Mouse (Mus musculus): Measurements from ENCODE around the gene Cbarp.

Cbarp gene

DNA sequence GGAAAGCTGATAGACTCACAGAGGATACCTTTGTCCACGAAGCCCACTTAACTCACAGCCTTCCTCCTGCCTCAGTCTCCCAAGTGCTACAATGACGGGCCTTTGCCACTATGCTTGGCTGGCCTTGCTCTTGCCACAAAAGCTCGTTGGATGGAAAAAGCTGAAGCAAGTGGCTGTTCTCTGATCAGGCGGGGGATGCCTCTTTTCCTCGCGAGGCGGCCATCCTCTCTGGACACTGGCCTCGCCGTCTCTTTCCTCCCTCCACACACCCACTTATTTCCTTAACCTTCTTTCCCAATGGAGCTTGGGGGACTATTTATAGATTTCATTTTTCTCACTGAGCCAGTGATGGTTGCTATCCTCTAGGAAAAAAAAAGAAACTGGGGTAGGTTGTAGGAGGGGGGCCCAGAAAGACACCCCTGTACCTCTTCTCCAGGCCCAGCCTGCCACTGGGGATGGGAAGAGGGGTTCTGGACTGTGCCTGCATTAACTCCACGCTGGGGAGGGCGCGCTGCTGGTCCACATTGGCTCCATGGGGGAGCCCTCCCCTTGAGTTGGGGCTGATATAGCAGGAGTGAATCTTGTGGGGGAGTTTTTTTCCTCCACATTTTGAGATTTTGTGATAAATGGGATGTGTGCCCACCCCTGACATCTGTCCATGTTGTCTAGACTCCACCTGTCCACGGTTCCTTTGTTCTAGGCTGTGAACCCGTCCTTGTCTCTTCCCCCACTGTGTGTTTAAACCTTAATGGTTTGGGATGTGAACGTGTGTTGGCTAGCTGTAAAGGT is 16.7 kb upstream of the Cbarp start:
- no peak for DNase-seq (ENCODE audit: low read depth, low spot score)

DNA sequence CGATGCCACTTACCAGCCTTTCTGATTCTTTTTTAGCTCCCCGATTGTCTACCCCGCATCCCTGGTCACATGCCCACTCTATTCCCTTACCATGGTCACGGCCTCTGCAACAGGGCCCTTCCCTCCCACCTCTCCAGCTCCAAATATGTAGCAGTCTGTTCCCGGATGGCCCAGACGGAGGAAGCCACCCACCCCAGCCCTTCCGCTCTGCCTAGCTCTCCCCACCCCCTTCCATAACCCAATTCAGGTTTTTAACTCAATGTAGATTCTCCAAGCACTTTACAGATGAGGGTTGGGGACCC is 16.1 kb upstream of the Cbarp start:
- DNase-seq (ENCODE audit: low read depth, low spot score), result no peak

DNA sequence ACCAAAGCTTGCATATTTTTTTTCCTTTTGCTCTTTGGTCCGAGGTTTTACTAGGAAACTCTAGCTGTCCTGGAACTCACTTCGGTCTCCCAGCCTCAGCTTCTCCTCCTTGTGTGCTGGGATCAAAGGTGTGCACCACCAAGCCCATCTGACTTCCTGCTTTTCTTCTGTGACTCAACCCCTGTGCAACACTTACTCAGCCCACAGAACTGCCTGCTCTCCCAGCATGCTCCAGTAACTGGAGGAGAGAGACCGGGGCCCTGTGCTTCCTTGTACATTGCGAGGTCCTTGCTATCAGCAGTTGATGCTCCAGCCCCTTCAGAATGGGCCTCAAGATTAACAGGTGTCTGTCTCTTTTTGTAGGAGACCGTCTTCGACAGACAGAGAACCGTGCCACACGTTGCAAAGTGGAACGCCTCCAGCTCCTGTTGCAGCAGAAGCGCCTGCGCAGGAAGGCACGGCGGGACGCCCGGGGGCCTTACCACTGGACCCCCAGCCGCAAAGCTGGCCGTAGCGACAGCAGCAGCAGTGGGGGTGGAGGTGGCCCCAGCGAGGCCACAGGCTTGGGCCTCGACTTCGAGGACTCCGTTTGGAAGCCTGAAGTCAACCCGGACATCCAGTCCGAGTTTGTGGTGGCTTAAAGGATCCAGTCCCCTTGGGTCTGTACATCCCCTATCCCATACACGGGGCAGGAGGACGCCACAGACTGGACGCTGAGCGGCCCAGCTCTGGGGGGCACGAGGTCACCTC is 15.5 kb upstream of the Cbarp start:
- no peak for DNase-seq (ENCODE audit: low read depth, low spot score)

DNA sequence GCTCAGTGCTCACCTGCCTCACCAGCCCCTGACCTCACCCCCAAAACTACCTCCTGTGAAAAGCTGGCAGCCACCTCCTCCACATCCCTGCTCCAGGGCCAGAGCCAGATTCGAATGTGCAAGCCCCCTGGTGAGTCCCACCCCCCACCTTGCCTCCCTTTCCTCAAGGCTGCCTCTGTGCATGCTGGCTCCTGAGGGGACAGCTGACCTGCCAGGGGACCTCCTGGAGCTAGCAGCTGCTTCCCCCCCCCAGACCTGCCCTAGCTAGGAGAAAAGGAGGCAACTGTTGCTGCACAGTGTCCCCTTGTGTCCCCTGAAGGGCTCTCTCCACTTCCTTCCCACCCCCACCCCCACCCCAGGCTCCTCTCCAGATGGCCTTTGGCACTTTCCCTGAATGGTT is 14.6 kb upstream of the Cbarp start:
- DNase-seq (ENCODE audit: low read depth, low spot score), result no peak

DNA sequence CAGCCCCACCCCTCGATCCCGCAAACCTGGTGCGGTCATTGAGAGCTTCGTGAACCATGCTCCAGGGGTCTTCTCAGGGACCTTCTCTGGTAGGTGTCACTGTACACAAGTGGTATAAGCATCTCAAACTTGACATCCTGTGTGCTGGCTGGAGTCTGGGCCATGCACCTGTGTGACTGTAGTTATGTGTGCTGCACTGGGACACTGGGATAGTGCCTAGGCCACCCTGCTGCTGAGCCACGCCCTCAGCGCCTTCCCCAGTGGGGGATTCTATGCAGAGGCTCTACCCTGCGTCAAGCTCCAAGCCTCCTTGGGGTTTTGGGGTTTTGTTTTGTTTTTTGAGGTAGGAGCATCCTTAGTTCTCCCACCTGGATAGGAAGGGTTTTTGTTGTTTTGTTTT is 13.7 kb upstream of the Cbarp start:
- no peak for DNase-seq (ENCODE audit: low read depth, low spot score)

DNA sequence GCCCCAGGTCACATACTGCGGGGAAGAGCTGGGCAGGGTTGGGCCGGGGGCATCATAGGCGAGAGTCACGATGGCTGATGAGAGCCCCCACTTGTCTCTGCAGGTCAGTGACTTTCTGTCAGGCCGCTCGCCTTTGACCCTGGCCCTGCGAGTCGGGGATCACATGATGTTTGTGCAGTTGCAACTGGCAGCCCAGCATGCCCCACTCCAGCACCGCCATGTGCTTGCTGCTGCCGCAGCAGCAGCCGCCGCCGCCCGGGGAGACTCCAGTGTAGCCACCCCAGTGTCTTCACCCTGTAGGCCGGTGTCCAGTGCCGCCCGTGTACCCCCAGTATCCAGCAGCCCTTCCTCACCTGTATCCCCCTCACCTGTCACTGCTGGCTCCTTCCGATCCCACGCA is 13.1 kb upstream of the Cbarp start:
- no peak for DNase-seq (ENCODE audit: low read depth, low spot score)

DNA sequence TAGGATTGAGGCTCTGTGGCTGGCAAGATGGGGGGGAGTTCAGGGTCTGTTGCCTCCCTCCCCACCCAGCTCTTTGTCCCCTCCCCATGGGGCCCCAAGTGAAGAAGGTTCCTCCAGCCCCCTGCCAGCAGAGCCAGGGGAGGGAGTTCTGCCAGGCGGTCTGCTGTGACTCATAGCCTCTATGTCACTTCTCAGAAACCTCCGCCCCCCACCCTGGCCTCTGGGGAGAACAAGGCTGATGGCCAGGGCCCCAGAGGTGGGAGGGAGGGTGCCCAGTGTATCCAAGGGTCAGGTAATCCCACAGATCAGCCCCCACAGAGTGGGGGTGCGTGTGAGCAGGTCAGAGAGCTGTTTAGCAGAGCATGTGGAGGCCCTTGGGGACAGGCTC is 12.2 kb upstream of the Cbarp start:
- DNase-seq (ENCODE audit: low read depth, low spot score), result no peak

DNA sequence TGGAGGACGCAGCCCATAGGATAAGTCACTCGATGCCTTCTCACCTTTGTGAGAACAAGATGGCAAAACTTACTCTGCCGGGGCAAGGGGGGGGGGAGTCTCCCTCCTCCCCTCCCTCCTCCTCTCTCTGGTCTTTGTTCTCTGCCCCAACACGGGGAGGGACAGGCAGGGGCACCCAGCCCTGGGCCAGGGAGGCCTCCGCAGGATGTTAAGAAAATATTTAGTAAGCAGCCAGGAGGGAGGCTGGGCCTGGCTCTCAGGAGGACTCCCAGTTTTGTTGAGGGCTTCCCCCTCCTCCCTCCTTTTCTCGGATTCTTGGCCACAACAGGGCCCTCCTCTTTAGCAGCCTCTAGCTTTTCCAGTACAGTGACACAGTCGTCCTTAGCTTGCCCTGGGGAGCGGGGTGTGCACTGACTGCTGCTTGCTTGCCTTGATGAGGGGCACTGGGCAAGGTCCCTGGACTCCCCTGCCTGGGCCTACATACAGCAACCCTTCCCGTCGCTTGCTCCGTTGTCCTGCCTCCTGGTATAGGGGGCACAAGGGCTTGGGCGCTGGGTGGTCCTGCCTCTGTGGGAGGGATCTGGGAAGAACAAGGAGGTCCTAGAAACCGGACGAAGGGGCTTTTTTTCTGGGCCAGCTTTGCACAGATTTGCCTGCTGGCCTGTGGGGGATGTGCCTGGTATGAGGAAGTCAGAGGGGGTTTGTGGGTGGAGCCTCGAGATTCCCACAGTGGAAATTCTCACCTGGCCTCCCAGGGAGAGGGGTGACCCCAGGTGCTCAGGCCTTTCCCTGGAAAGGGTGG is 11.6 kb upstream of the Cbarp start:
- DNase-seq (ENCODE audit: low read depth, low spot score), result peak; percentile 37

DNA sequence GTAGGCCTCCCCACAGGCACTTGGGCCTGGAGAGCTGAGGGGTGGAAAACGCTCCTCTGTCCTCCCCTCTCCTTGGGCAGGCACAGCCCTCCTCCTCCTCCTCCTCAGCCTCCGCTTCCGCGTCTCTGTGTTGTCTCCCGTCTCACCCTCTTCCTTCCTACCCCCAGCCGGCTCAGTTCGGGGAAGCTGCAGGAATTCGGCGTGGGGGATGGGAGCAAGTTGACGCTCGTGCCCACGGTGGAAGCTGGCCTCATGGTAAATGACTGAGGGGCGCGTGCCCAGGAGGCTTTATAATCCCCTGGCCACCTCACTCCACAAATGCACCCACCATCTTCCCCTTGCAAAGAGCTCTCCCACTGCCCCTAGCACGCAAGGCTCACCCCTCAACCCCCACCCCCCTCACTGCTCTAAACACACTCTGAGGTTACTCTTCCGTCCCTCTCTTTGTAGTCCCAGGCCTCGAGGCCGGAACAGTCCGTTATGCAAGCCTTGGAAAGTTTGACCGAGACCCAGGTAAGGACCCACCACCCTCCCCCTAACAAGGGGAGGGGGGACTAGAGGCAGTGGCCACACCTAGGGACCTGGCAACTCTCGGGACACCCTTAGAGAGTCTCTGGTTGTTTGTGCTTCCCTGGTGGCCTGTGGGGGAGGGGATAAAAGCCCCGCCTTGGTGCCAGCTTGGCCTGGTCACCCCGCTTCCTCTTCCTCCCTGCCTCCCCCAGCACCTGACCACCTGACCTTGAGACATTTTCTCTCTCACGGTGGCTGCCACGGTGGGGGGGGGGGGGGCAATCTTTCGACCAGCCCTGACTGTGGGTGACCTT is 10.8 kb upstream of the Cbarp start:
- peak; percentile 71 for DNase-seq (ENCODE audit: low read depth, low spot score)

DNA sequence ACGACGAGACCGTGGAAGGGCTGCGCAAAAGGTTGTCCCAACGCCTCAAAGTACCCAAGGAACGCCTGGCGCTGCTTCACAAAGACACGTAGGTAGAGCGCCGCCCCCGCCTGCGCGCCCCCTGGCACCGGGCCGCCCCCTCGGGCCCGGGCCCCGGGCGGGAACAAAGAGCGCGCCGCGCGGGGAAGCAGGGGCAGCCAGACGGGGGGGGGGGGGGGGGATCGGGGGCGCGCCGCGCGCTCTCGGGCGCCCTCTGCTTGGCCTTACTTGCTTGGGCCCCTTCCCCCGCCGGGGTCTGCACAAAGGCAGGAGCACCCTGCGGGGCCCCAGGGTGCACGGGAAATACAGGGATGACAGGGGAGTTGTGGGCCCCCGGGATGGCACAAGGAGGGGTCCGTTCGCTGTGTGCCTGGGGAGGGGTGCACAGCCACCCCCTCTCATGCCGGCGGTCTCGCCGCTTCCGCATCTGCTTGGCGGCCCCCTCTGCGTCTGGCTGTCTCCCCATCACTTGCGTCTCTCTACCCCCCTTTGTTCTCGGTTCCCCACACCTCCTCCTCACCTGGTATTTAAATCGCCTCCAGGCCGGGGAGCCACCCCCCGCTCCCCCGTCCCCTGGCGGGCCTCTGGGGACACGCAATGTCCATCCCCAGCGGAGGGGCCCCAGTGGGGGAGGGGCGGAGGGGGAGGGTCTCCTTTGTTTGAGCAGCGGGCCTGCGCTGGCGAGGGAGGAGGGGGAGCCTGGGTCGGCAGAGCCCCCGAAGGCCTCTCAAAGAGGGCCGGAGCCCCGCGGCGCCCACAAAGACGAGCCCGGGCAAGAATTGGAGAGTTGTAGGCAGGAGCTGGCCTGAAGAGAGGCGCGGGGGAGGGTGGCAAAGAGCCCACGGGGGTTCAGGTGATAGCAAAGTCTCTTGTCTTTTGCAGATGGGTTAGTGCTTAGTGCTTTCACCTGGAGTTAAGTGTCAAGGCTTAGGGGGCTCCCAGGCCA is 9.9 kb upstream of the Cbarp start:
- peak; percentile 55 for DNase-seq (ENCODE audit: low read depth, low spot score)

DNA sequence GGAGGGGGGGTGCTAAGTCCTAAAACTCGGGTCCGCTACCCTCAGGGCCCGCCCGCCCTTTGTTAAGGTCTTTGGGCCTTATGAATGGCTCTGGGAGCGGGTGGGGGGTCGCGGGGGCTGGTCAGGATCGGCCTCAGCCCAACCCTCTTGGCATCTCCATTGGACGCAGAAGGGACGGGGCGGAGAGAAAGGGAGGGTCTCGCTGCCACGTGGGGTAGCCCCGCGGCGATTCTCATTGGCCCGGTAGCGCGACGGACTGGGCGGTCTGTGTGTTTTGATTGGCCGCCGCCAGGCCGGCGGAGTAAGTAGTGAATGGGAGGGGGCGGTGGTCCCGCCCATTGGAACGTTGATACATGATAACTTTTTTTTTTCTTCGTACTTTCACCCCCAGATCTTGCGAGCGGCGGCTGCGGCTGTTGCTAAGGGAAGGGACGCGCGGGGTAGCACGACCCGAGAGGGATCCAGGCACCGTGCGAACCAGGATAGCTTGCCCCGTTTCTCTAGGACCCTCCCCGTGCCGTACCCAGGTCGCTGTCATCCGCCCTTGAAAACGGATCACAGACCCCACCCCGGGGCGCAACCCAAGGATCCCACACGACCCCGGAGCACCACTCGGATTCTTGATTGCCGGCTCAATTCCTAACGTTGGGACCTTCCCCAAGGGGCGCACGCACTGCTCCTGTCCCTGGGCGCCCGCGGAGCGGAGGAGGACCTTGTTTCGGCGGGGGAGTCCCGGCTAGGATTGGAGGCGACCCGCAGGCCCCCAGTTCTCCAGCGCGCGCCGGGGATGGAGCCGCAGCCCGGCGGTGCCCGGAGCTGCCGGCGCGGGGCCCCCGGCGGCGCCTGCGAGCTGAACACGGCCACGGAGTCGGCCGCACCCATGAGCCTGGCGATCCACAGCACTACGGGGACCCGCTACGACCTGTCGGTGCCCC is 8.9 kb upstream of the Cbarp start:
- peak; percentile 99 for DNase-seq (ENCODE audit: low read depth, low spot score)

DNA sequence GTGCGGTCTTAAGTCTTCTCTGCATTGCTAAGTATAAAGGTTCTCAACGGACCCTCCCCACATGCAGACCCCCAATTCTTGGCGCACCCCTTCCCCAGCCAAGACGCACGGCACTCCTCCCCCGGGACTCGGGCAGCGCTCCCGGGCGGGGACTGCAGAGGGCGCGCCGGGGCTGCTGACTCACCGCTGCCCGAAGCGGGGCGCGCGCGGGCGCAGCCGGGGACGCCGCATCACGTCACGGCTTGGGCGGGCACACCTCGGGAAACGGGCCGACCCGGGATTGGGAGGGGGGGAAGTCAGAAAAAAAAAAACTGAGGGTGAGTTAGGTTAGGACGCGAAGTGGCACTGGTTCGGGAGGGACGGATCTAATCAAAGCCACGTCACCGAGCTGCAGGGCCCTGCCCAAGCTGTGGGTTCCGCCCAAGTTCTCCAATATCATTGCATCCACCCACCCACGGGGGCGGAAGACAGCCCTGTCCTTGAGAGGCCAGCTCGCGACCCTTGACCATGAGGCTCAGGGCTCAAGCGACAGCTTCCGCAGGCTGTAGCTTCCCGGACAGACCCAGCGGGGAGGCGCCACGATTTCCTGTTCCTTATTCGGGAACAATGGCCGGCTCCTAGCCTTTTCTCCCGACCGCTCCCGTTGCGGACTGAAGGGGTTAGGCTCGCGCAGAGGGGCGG is 8.1 kb upstream of the Cbarp start:
- DNase-seq (ENCODE audit: low read depth, low spot score), result no peak

DNA sequence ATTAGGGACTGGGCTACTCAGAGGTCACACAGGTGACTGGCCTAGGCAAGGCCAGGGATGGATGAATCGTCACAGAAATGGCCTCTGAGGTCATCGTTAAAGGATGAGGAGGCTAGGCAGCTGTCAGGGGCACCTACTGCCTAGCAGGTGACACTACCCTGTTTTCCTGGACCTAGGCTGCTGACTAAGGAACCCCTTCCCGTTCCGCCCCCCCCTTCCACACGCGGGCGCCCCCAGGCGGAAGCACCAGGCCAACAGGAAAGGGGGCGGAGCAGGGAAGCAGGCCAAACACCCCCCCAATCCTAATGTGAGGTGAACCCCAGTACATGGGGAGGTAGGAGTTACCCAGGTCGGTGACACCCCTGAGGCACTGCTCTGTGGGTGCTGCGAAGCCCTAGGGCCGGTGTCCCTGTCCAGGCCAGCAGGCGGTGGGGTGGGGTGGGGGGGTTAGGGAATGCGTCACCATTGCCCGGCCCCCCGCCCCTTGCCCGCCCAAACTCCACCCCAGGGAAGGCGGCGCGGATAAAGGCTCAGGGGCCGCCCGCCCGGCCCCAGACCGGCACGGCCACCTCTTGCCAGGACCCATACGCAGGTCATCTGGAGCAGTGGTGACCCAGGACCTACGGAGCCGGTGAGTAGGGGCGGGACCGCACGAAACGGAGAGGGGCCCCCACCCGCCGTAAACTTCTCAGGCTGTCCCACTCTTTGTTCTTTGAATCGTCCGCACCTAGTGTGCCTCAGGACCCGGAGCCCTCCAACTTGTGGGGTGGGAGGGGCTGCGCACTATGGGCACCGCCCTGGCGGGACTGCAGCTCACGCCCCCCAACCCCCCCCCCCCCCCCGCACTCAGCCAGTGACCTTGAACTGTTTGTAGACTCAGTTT is 7.3 kb upstream of the Cbarp start, which contains the start of gene Midn:
Midn (plus strand) TSS at position 554 of the 883 bp plus-strand sequence.
- peak; percentile 74 for DNase-seq (ENCODE audit: low read depth, low spot score)

DNA sequence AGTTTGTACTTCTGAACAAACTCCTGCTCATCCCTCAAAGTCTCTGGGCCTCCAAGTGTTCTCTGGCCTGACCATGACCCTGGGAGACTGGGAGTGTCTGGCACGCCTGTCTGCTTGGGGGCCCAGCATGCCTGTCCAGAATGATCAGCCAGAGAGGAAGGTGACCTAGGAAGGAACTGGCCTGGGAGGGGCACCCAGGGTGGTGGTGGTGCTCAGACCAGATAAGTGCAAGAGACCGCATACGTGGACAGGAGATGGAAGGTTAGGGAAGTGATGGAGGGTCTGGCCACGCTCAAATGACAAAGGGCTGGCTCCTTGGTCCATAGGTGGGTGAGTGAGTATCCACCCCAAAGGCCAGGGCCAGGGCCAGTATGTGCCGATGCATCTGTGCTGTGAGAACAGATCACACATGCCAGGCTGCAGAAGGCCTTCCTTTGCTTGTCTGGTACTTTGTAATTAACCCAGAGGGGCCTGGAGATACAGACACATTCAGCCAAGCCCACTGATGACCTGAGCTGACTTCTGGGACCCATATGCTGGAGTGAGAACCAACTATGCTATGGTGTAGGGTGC is 6.6 kb upstream of the Cbarp start:
- no peak for DNase-seq (ENCODE audit: low read depth, low spot score)

DNA sequence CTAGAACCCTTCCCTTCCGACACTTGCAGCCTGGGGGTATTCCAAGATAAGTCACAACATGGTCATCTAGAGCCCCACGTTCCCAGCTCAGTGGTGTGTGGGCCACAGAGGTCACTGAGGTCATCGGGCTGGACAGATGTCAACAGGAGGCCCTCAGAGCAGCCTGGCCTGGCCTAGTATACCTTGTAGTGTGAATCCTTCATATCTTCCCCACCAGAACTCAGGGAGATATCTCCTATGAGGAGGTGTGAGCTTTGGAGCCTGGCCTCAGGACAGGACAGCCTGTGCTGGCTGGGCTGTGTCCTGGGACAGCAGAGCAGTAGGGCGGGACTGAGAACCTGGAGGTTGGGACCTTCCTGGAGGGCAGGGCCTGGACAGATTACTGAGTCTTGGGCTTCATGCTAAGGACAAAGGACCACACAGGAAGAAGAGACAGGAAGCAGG is 6.0 kb upstream of the Cbarp start:
- DNase-seq (ENCODE audit: low read depth, low spot score), result no peak

DNA sequence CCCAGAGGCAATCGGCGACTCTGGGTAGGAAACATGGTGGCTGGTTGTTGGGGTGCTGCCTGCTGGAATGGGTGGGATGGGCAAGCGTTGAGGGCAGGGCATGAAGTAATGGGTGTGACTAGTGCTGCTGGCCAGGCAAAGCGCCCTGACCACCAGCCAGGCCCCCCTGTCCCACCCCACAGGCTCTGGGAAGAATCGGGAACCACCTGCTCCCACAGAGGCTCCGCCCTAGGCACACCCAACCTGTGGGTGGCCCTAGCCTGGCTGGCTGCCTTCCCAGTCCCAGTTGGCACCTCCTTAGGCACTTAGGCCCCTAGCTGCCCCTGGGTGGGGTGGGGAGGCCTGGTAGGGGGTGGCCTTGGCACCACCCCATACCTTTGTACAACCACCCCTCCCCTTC is 5.3 kb upstream of the Cbarp start:
- no peak for DNase-seq (ENCODE audit: low read depth, low spot score)

Measured in ES-CJ7 (cell line).